Mouse (Mus musculus) intestine, embryonic 15.5 days (tissue): ENCODE data around the gene Sept10. TPM values are rescaled to one million over a fixed set of nuclear protein-coding genes. Genes with fewer than 3 reads are reported as not detected.

Experiments used
- ATAC-seq: fragments of 200-750 bp; cut with Nextera tagmentation; 2 replicates; pipeline ENCODE4 v1.8.0; 2017; ENCODE audit warnings: moderate TSS enrichment, moderate library complexity
- H3K27ac ChIP-seq: fragments of 300-500 bp; sonication (generic); 2 replicates; pipeline ENCODE4 v1.5.1; 2015; ENCODE audit warnings: mild to moderate bottlenecking, inconsistent platforms
- H3K27me3 ChIP-seq: fragments of 300-500 bp; sonication (generic); replicated peaks from 2 replicates; pipeline ENCODE4 v1.6.1; 2015; ENCODE audit warnings: inconsistent platforms
- H3K36me3 ChIP-seq: fragments of 300-500 bp; sonication (generic); 2 replicates; pipeline ENCODE4 v1.6.1; 2015; ENCODE audit warnings: inconsistent platforms
- H3K4me1 ChIP-seq: fragments of 300-500 bp; sonication (generic); replicated peaks from 2 replicates; pipeline ENCODE4 v1.6.1; 2015; ENCODE audit warnings: inconsistent platforms
- H3K4me2 ChIP-seq: fragments of 300-500 bp; sonication (generic); replicated peaks from 2 replicates; pipeline ENCODE4 v1.6.1; 2015; ENCODE audit warnings: mild to moderate bottlenecking, inconsistent platforms
- H3K4me3 ChIP-seq: fragments of 300-500 bp; sonication (generic); replicated peaks from 2 replicates; pipeline ENCODE4 v1.5.1; 2015; ENCODE audit warnings: inconsistent platforms
- H3K9ac ChIP-seq: fragments of 300-500 bp; sonication (generic); 2 replicates; pipeline ENCODE4 v1.6.1; 2015; ENCODE audit warnings: inconsistent platforms
- H3K9me3 ChIP-seq: fragments of 300-500 bp; sonication (generic); 2 replicates; pipeline ENCODE4 v1.6.1; 2016; ENCODE audit warnings: inconsistent platforms
- WGBS: fragments of 180-500 bp; shearing (Covaris S2); methylation state at CpG from one replicate; pipeline ENCODE4 v1.1.7; 2015; 5-methylcytosine and 5-hydroxymethylcytosine counted together
- polyA plus RNA-seq: library from polyadenylated mRNA; unstranded; fragments of >200 nt; fragmentation: Nextera tagmentation; extraction: Ambion mirVana; gene quantifications from 2 replicates; pipeline ENCODE4 v1.2.1, GENCODE M21; 2015

The Sept10 gene
- polyA plus RNA-seq, 1 experiment from 2014 or later: 40.1 TPM

GRCm38 (mm10) chr10:59162185-59162897, 59.3 kb downstream of the Sept10 start:
- Histone ChIP-seq H3K36me3 (no peaks in the 10 kb centered on the region), H3K9ac (no peak overlapping the region), H3K4me2 (no peak overlapping the region), H3K4me3 (no peak overlapping the region), H3K4me1 (no peaks in the 10 kb centered on the region), H3K27ac (no peak overlapping the region), H3K9me3 (no peaks in the 10 kb centered on the region), H3K27me3 (no peaks in the 10 kb centered on the region)
- WGBS: 65% methylated on average over 4 of the region's 4 CpGs
- no peak for ATAC-seq

GRCm38 (mm10) chr10:59158627-59159026, 63.0 kb downstream of the Sept10 start:
- 84% methylated on average over 3 of the region's 3 CpGs for WGBS
- H3K4me2 ChIP-seq: no peak overlapping the region
- H3K4me1 ChIP-seq: no peaks in the 10 kb centered on the region
- ATAC-seq: no peak
- no peak overlapping the region for H3K9ac ChIP-seq
- H3K36me3 ChIP-seq: no peaks in the 10 kb centered on the region
- H3K27ac ChIP-seq: no peak overlapping the region
- no peak overlapping the region for H3K4me3 ChIP-seq
- H3K27me3 ChIP-seq: no peaks in the 10 kb centered on the region
- no peaks in the 10 kb centered on the region for H3K9me3 ChIP-seq

DNA sequence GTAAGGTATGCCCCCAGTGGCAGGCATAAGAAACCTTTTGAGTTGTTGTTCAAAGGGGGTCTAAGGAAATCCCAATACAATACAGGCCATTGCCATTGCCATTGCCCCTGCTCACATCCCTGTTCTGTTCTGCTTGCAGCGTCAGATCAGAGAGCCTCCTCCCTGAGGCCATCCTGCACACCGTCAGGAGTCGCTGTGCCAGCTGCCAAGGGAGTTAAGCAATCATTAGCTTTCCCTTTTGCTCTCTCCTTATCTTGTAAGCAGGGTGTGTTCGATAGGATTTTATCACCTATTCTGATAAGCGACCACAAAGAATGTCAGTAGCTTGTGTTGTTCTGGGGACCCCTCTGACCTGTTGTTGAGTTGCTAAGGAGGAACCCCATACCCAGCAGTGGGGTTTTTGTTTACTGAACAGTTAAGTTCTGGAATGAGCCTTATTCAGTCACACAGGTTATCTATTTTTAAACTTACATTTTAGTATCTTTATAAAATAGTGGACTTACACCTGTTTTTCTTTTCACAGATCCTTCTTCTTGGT, 69.0 kb downstream of the Sept10 start:
- Histone ChIP-seq H3K36me3 (no peaks in the 10 kb centered on the region), H3K4me2 (no peak overlapping the region), H3K27me3 (peaks cover 2% of the 10 kb centered on the region; the same call in 1 of the 2 replicates), H3K27ac (no peak overlapping the region), H3K4me3 (no peak overlapping the region), H3K9me3 (no peaks in the 10 kb centered on the region), H3K9ac (no peak overlapping the region), H3K4me1 (no peaks in the 10 kb centered on the region)
- WGBS: 45% methylated on average over 5 of the region's 5 CpGs
- peak; percentile 72 for ATAC-seq

DNA sequence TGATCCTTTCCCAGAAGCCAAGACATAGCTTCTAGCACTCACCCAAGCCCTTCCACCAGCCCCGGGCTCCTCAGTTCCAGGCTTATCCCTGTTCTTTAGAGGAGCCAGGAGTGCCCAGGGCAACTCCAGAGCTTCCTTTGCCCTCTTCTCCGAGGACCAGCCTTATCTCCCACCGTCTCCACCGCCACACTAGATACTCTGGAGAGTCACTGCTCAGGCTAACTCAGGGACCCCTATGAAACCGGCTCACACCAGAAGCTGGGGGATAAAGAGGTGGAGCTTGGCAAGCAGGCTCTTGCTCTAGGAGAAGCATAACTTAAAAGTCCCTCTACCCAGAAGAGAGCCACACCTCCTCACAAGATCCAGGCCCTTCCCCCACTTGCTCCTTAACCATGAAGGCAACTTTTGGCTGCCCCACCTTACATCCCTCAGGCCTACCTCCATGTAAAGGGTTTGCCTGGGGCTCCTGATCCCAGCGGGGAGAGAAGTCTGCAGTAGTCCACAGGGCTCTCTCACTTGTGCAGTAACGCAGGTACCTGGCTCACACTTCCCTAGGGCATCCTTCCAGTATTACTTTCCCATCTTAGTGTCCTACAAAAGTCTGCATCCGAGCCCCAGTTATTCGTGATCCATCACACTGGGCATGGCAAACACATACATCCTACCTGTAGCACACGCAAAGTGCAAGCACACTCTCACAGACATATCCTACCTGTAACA, 70.5 kb downstream of the Sept10 start:
- Histone ChIP-seq H3K36me3 (no peaks in the 10 kb centered on the region), H3K4me3 (no peak overlapping the region), H3K27ac (no peak overlapping the region), H3K27me3 (peaks cover 2% of the 10 kb centered on the region; the same call in 1 of the 2 replicates), H3K9me3 (no peaks in the 10 kb centered on the region), H3K4me1 (no peaks in the 10 kb centered on the region), H3K4me2 (no peak overlapping the region), H3K9ac (no peak overlapping the region)
- WGBS: 87% methylated on average over 10 of the region's 10 CpGs
- ATAC-seq: no peak

DNA sequence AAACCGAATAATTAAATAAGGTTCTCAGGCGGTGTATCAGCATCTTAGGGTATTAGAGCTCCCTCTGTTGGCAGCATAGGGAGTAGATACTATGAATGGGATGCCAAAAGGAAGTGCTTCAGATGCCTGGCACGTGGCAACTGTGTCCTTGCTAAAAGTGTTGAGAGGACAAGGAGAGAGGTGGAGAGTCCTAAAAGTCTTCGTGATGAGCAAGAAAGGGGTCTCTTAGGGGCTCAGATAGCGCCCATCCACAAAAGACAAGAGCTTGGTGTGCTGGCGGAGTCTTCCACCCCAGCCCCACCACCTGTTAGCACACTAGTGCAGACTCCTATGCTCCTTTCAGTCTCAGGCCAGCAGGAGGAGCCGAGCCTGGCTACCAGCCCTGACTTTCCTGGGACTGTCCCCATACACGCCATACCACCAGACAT, 71.7 kb downstream of the Sept10 start:
- Histone ChIP-seq H3K27ac (no peak overlapping the region), H3K27me3 (peaks cover 2% of the 10 kb centered on the region; the same call in 1 of the 2 replicates), H3K4me2 (0 out of 2 replicates have a peak overlapping the region, but pooled peaks have one; percentile 17), H3K4me1 (no peaks in the 10 kb centered on the region), H3K9ac (no peak overlapping the region), H3K36me3 (no peaks in the 10 kb centered on the region), H3K4me3 (no peak overlapping the region), H3K9me3 (no peaks in the 10 kb centered on the region)
- 32% methylated on average over 8 of the region's 8 CpGs for WGBS
- ATAC-seq: no peak; the same call in 1 of the 2 replicates

DNA sequence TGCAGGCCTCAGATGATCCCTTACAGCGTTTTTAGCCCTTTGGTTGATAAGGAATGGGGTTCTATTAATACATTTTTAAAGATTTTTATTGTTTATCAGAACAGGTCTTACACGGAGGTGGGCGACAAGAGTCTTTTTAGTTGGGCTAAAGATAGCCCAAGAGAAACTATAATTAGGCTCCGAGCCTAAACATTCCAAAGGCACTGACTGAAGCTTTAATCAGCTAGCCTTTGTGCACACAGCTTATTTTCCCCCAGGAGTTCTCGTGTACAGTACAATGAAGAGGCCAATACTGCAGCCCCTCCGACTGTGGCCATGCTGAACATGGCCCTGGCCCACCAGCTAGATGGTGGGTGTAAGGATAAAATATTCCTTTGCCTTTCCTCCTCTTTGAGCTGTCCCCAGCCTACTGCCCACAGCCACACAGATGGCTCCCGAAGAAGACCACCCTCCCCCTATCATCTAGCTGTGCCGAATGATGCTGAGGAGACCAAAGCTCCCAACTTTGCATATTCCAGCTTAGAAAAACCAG, 88.1 kb downstream of the Sept10 start:
- no peaks in the 10 kb centered on the region for H3K9me3 ChIP-seq
- H3K4me2 ChIP-seq: no peak overlapping the region
- no peak overlapping the region for H3K4me3 ChIP-seq
- H3K27ac ChIP-seq: no peak overlapping the region
- H3K4me1 ChIP-seq: 0 out of 2 replicates have a peak, but pooled peaks cover 3% of the 10 kb centered on the region
- no peak overlapping the region for H3K9ac ChIP-seq
- ATAC-seq: no peak
- no peaks in the 10 kb centered on the region for H3K27me3 ChIP-seq
- H3K36me3 ChIP-seq: no peaks in the 10 kb centered on the region
- WGBS: 69% methylated on average over 8 of the region's 8 CpGs

GRCm38 (mm10) chr10:59131926-59132628, 89.6 kb downstream of the Sept10 start:
- H3K27me3 ChIP-seq: no peaks in the 10 kb centered on the region
- 44% methylated on average over 20 of the region's 20 CpGs for WGBS
- no peaks in the 10 kb centered on the region for H3K9me3 ChIP-seq
- H3K4me1 ChIP-seq: 0 out of 2 replicates have a peak, but pooled peaks cover 3% of the 10 kb centered on the region
- no peak overlapping the region for H3K4me3 ChIP-seq
- H3K9ac ChIP-seq: no peak overlapping the region
- ATAC-seq: peak; percentile 39; the same call in 1 of the 2 replicates
- no peak overlapping the region for H3K27ac ChIP-seq
- H3K36me3 ChIP-seq: no peaks in the 10 kb centered on the region
- H3K4me2 ChIP-seq: no peak overlapping the region

DNA sequence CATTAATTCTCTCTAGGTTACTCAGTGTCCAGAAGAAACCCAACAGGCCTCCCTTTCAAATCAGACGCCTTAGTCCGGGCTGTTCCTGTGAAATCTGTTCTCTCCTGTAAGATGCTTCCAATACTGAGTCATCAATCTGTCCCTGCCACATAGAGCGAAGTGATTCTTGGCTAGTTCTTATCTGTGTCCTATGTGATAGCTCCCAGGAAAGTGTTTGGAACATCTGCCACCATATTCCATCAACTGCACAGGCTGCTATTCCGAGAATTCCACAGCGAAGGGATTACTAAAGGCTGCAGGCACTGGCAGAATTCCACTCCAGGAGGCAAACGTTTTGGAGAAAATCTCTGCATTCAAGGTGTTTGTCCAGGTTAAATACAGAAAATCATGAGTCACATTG, 94.0 kb downstream of the Sept10 start:
- Histone ChIP-seq H3K4me3 (no peak overlapping the region), H3K4me2 (no peak overlapping the region), H3K27me3 (no peaks in the 10 kb centered on the region), H3K36me3 (no peaks in the 10 kb centered on the region), H3K9me3 (no peaks in the 10 kb centered on the region), H3K9ac (no peak overlapping the region), H3K27ac (no peak overlapping the region), H3K4me1 (0 out of 2 replicates have a peak, but pooled peaks cover 3% of the 10 kb centered on the region)
- 68% methylated on average over 6 of the region's 6 CpGs for WGBS
- ATAC-seq: no peak

DNA sequence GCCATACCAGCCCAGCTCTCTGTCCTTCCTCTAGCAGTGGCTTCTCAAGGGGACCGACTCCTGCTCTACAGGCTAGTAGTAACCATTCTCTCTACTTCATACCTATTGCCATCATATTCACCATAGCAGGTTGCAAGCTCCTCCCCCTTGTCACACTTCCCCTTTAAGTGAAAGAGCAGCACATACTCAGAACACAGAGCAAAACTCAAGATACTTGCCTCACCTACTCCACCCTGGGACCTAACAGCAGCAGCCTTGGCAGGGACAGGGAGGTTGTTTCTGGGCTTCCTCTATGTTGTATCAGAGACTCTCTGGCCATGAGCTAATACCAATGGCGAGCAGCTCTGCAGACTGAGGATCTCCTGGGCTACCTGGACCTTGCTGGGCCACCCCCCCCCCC, 96.2 kb downstream of the Sept10 start:
- H3K4me1 ChIP-seq: no peaks in the 10 kb centered on the region
- H3K4me2 ChIP-seq: no peak overlapping the region
- no peak for ATAC-seq
- no peaks in the 10 kb centered on the region for H3K27me3 ChIP-seq
- WGBS: 83% methylated on average over 2 of the region's 2 CpGs
- H3K36me3 ChIP-seq: no peaks in the 10 kb centered on the region
- H3K27ac ChIP-seq: no peak overlapping the region
- no peaks in the 10 kb centered on the region for H3K9me3 ChIP-seq
- H3K4me3 ChIP-seq: no peak overlapping the region
- H3K9ac ChIP-seq: no peak overlapping the region

DNA sequence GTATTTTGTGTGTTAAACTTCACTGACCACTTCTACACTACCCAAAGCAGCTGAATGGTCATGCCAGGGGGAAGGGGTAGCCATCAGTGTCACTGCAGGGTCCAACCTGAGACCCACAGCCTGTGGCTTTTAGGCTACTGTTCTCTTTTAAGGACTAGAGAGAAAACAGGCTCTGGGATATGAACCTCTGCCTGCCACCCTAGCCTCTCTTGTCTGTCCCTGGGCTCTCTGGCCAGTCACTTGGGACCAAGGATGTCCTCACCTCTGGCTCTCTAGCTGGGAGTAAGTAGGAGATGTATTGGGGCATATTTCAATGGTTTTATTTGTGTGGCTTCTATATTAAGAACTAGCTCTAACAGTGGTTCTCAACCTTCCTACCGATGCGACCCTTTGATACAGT, 101.8 kb downstream of the Sept10 start:
- 95% methylated on average over 2 of the region's 2 CpGs for WGBS
- Histone ChIP-seq H3K9ac (no peak overlapping the region), H3K27me3 (no peaks in the 10 kb centered on the region), H3K27ac (no peak overlapping the region), H3K4me1 (no peaks in the 10 kb centered on the region), H3K4me2 (no peak overlapping the region), H3K9me3 (no peaks in the 10 kb centered on the region), H3K4me3 (no peak overlapping the region), H3K36me3 (no peaks in the 10 kb centered on the region)
- ATAC-seq: no peak

DNA sequence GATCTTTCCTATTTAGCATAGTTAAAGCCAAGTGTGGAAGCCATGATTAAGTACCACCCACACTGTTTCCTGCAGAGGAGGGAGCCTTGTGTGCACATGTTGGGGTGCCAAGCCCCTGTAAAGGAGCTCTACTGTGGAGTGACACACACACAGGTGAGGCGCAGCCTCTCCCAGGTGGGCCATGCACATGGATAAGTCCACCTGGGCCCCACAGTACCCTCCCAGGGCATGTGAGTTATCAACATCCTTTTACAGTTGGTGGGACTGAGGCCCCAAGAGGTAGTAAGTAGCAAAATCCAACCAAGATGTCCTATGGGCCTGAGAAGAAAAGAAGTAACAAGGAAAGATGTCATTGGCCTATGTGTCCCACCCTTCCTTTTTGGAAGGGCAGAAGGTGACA, 102.6 kb downstream of the Sept10 start:
- WGBS: 89% methylated on average over 1 of the region's 1 CpGs
- Histone ChIP-seq H3K4me3 (no peak overlapping the region), H3K4me2 (no peak overlapping the region), H3K27me3 (no peaks in the 10 kb centered on the region), H3K36me3 (no peaks in the 10 kb centered on the region), H3K9me3 (no peaks in the 10 kb centered on the region), H3K27ac (no peak overlapping the region), H3K4me1 (no peaks in the 10 kb centered on the region), H3K9ac (no peak overlapping the region)
- no peak for ATAC-seq

DNA sequence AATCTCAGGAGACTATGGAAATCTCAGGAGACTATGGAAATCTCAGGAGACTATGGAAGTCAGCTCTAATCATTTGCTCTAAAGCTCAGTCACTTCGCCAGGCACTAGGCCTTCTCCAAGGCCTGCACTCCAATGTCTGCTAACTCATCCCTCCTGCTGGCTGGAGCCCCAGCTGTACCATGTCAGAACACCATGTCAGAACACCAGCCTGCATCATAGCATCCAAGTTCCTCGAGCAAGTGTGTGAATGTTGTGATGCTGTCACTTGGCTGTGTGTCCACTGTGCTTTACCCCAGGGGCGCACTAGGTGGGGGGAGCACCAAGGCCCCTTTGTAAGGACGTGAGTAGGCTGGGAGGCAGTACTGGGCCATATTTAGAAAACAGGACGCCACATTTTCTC, 104.1 kb downstream of the Sept10 start:
- H3K36me3 ChIP-seq: no peaks in the 10 kb centered on the region
- ATAC-seq: no peak
- no peaks in the 10 kb centered on the region for H3K4me1 ChIP-seq
- H3K27me3 ChIP-seq: no peaks in the 10 kb centered on the region
- no peaks in the 10 kb centered on the region for H3K9me3 ChIP-seq
- H3K4me3 ChIP-seq: no peak overlapping the region
- WGBS: 72% methylated on average over 5 of the region's 5 CpGs
- H3K4me2 ChIP-seq: no peak overlapping the region
- no peak overlapping the region for H3K9ac ChIP-seq
- H3K27ac ChIP-seq: no peak overlapping the region
